Mouse (Mus musculus): ENCODE results near the gene Gm10139. TPM values are rescaled to one million over a fixed set of nuclear protein-coding genes. Genes with fewer than 3 reads are reported as not detected.
"Not testable (repeated sequence)": the region's sequence is repeated elsewhere in the genome, so short reads cannot be mapped to it uniquely, and the experiment has no call there.

Gene Gm10139
- not detected in 2 replicates for polyA plus RNA-seq (2014; fragmentation: Nextera tagmentation; extraction: Ambion mirVana)

DNA sequence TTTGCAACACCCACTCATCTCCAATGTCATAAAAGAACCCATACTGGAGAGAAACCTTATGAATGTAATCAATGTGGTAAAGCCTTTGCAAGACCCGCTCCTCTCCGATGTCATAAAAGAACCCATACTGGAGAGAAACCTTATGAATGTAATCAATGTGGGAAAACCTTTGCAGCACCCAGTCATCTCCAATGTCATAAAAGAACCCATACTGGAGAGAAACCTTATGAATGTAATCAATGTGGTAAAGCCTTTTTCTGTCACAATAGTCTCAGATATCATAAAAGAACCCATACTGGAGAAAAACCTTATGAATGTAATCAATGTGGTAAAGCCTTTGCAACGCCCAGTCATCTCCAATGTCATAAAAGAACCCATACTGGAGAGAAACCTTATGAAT is at the start of gene Gm10139:
Gene Gm10139, plus strand, starts transcription at position 301 of the 400 bp plus-strand sequence.
- H3K36me3 ChIP-seq (ENCODE audit: control insufficient read depth, insufficient read depth, low read length); H3K27me3 ChIP-seq (replicated peaks; ENCODE audit: control insufficient read depth, insufficient read depth, low read length); H3K27ac ChIP-seq (ENCODE audit: low read depth, low read length); H3K9me3 ChIP-seq (ENCODE audit: control insufficient read depth, low read length); H3K4me1 ChIP-seq (replicated peaks; ENCODE audit: control insufficient read depth, insufficient read depth, low read length); H3K4me3 ChIP-seq (ENCODE audit: low read depth, low read length); H3K9ac ChIP-seq (ENCODE audit: low read depth, low read length); DNase-seq (ENCODE audit: low spot score); ATAC-seq (replicated peaks; ENCODE audit: low FRiP score); H3K4me2 ChIP-seq: not testable (repeated sequence)
- WGBS, result 63% methylated on average over 1 of the region's 3 CpGs

- H3K27ac ChIP-seq (ENCODE audit: low read depth, low read length); H3K4me3 ChIP-seq (ENCODE audit: low read depth, low read length); H3K27me3 ChIP-seq (replicated peaks; ENCODE audit: control insufficient read depth, insufficient read depth, low read length); H3K9me3 ChIP-seq (ENCODE audit: control insufficient read depth, low read length); H3K9ac ChIP-seq (ENCODE audit: low read depth, low read length); H3K4me2 ChIP-seq; DNase-seq (ENCODE audit: low spot score); H3K4me1 ChIP-seq (replicated peaks; ENCODE audit: control insufficient read depth, insufficient read depth, low read length); H3K36me3 ChIP-seq (ENCODE audit: control insufficient read depth, insufficient read depth, low read length); ATAC-seq (replicated peaks; ENCODE audit: low FRiP score): not testable (repeated sequence)
- 69% methylated on average over 4 of the region's 4 CpGs for WGBS
These were observed 45.2 kb downstream of the Gm10139 start for GRCm38 (mm10) chr13:65557636-65558035.

Other genes starting within 250 kb of the Gm10139 start
- gene Zfp369, start 233.9 kb upstream of the Gm10139 start, polyA plus RNA-seq (2014; fragmentation: Nextera tagmentation; extraction: Ambion mirVana), result 11.3 and 11.4 TPM in 2 replicates

Data from liver, embryonic 11.5 days (tissue).